Comparison of ENCODE assay signal across 15 mouse cellular contexts in genomic region chr2:18285175-18285574, GRCm38 (mm10).
DNase-seq lines count a peak whose midpoint lies in the region; TF ChIP-seq lines count a peak whose summit lies in the region.
"Had no signal": no experiment of that assay in that cellular context is flagged by ENCODE, and none has a peak within 500 bp of the region (broad histone marks: within the 10 kb centered on the region; RNA-seq: fewer than 3 reads in every experiment).

No protein-coding gene starts in this region.

- intact Hi-C loops in heart, adult 2 months (cut with DNase I) = no loop called here

- no peak overlapping the region for H3K27ac ChIP-seq in heart, adult 2 months
- H3K27ac ChIP-seq: embryonic facial prominence, embryonic 12.5 days; forebrain, embryonic 10.5 days; heart, embryonic 10.5 days; limb, embryonic 10.5 days; liver, embryonic 14.5 days had no signal

- DNase-seq in heart, adult 2 months = no peak
- no peak for DNase-seq in heart, adult 9 months (ENCODE audit: low spot score in 2 of 2)
- DNase-seq in lung, postnatal 36 days = peak; percentile 12
- DNase-seq in lung, postnatal 25 days (ENCODE audit: low spot score) = no peak
- DNase-seq in MEL-GATA-1-ER (ENCODE audit: extremely low read depth, low read depth) = peak; percentile 4
- peak; percentile 31 for DNase-seq in splenic B cell, adult 2 months (ENCODE audit: low read depth, low spot score)
- no peak for DNase-seq in urinary bladder, adult 2 months (ENCODE audit: low spot score)
- DNase-seq in right cerebral cortex, adult 2 months (ENCODE audit: low spot score in 2 of 2) = no peak
- DNase-seq: adrenal gland, postnatal 14 days; cerebellum, postnatal 25 days had no signal

- H3K4me3 ChIP-seq in heart, adult 2 months = no peak overlapping the region
- H3K4me3 ChIP-seq: embryonic facial prominence, embryonic 12.5 days; forebrain, embryonic 10.5 days; heart, embryonic 10.5 days; limb, embryonic 10.5 days had no signal

- TF ChIP-seq EP300 in heart, adult 2 months (IDR thresholded peaks at IDR 0.05; ENCODE audit: insufficient read depth, low read depth, low read length) = no peak

- no peaks in the 10 kb centered on the region for H3K4me1 ChIP-seq in heart, adult 2 months (ENCODE audit: control insufficient read depth, insufficient read depth, low read length)
- H3K4me1 ChIP-seq: embryonic facial prominence, embryonic 12.5 days; forebrain, embryonic 10.5 days; heart, embryonic 10.5 days; limb, embryonic 10.5 days had no signal

- no peak overlapping the region for H3K9ac ChIP-seq in heart, adult 2 months (ENCODE audit: low read depth, low read length)
- H3K9ac ChIP-seq: embryonic facial prominence, embryonic 12.5 days; liver, embryonic 14.5 days had no signal

- H3K79me2 ChIP-seq in heart, adult 2 months (replicated peaks; ENCODE audit: control insufficient read depth, insufficient read depth, low read length) = no peaks in the 10 kb centered on the region

- 95% methylated on average over 6 of the region's 6 CpGs for WGBS in heart, adult 2 months

- H3K27me3 ChIP-seq in heart, adult 2 months (ENCODE audit: control insufficient read depth, insufficient read depth, low read length) = no peaks in the 10 kb centered on the region
- H3K27me3 ChIP-seq in splenic B cell, adult 2 months (ENCODE audit: control insufficient read depth, insufficient read depth, low read length, poor library complexity, severe bottlenecking) = no peaks in the 10 kb centered on the region
- H3K27me3 ChIP-seq: embryonic facial prominence, embryonic 12.5 days had no signal

- TF ChIP-seq CTCF in heart, adult 2 months (IDR thresholded peaks at IDR 0.05) = peak; percentile 32

- TF ChIP-seq POLR2A in heart, adult 2 months (IDR thresholded peaks at IDR 0.05; ENCODE audit: insufficient read depth, low read depth, low read length) = no peak

- no peaks in the 10 kb centered on the region; the same call in 1 of the 2 replicates for H3K36me3 ChIP-seq in heart, adult 2 months (ENCODE audit: control insufficient read depth, insufficient read depth, low read length)
- no peaks in the 10 kb centered on the region for H3K36me3 ChIP-seq in splenic B cell, adult 2 months (ENCODE audit: control insufficient read depth, insufficient read depth, low read length, poor library complexity, severe bottlenecking)

Comparison
In these comparisons a context has a peak if more than half of its experiments do, and no peak if none do; other contexts are left out.
1. DNase-seq: peak in lung, postnatal 36 days (single experiment), MEL-GATA-1-ER (single experiment) and splenic B cell, adult 2 months (single experiment); none in heart, adult 2 months (0 of 2), heart, adult 9 months (0 of 2), lung, postnatal 25 days (single experiment), urinary bladder, adult 2 months (single experiment) and right cerebral cortex, adult 2 months (0 of 2).